Mouse (Mus musculus): Measurements from ENCODE around the gene Fbln5.

DNA sequence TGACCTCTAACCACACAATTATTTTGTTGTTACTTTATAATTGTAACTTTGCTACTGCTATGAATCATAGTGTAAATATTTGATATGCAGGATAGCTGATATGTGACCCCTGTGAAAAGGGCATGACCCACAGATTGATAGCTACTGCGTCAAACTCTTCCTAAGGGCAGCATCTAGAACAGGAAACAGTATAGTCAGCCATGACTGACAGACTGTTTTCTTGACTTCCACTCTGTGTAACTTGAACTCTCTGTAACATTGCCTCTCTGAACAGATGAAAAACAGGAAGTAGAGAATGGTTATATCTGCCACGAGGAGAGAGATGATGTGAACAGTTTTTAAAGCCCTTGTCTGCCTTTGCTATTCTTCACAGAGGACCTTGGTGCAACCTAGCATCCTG, 78.8 kb downstream of the Fbln5 start:
- no peak for TF ChIP-seq CTCF (IDR thresholded peaks at IDR 0.05; ENCODE audit: borderline replicate concordance, insufficient read depth, low read length)
- TF ChIP-seq POLR2A (IDR thresholded peaks at IDR 0.05; ENCODE audit: low read depth, low read length) = no peak

All from embryonic fibroblast, embryonic 13.5 days (primary cell).